Mouse (Mus musculus): ENCODE measurements around the gene Lasp1. TPM values are rescaled to one million over a fixed set of nuclear protein-coding genes. Genes with fewer than 3 reads are reported as not detected.
"Not testable (repeated sequence)": the region's sequence is repeated elsewhere in the genome, so short reads cannot be mapped to it uniquely, and the experiment has no call there.

Lasp1 gene
- polyA plus RNA-seq, 1 experiment from 2014 or later: 123 TPM

DNA sequence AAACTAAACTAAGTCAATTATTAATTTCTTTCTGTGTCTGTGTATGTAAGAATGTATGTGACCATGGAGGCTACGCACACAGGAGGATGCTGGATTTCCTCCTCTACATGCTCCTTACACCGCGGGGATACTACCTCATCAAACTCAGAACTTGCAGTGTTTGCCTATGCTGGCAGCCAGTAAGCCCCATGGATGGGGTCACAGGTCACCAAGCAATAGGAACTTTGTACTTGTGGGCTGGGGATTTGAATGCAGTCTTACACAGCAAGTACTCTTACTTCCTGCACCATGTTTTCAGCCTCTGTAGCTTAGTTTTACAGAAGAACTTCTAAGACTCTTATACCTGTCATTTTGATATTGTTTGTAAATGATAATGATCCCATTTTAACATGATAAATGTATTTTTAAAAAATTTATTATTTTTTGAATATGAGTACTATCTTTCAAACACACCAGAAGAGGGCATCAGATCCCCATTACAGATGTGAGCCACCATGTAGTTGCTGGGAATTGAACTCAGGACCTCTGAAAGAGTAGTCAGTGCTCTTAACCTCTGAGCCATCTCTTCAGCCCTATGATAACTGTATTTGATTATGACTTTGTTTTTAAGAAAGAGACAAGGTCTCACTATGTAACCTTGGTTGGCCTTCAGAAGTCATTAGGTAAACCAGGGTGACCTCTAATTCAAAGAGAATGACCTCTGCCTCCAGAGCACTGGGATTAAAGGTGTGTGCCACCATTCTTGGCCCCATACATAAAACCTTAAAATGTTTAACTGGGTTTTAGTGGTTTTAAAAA, 67.5 kb downstream of the Lasp1 start:
- WGBS: 77% methylated on average over 3 of the region's 3 CpGs
- H3K36me3 ChIP-seq: no peaks in the 10 kb centered on the region
- H3K4me3 ChIP-seq (replicated peaks): no peak overlapping the region
- H3K27me3 ChIP-seq (replicated peaks): no peaks in the 10 kb centered on the region
- no peaks in the 10 kb centered on the region for H3K9me3 ChIP-seq
- H3K27ac ChIP-seq: no peak overlapping the region
- no peaks in the 10 kb centered on the region for H3K4me1 ChIP-seq (replicated peaks)
- H3K4me2 ChIP-seq (replicated peaks): no peak overlapping the region
- H3K9ac ChIP-seq: no peak overlapping the region
- 0 out of 2 replicates have a peak, but pooled peaks have one; percentile 39 for ATAC-seq

DNA sequence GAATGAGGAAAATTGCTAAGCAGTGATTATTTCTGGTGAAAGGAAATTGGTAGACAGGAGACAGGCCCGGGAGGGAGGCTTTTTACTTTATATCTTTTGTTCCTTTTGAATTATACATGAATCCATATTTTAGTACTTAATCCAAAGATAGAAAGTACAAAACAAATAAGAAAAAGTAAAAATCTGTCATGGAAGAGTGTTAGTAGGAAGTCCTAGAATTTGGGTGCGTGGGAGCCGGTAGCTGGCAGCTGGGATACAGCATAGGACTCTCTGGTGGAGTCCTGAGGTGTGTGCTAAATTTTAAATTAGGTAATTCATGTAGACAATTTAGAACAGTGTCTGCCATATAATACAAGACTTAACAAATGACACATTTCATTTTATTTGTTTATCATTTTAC, 68.8 kb downstream of the Lasp1 start:
- Histone ChIP-seq H3K27ac (no peak overlapping the region), H3K9me3 (no peaks in the 10 kb centered on the region), H3K27me3 (replicated peaks) (no peaks in the 10 kb centered on the region), H3K4me1 (replicated peaks) (no peaks in the 10 kb centered on the region), H3K9ac (no peak overlapping the region), H3K4me2 (replicated peaks) (no peak overlapping the region), H3K4me3 (replicated peaks) (no peak overlapping the region), H3K36me3 (no peaks in the 10 kb centered on the region)
- ATAC-seq: no peak
- WGBS: 84% methylated on average over 3 of the region's 3 CpGs

DNA sequence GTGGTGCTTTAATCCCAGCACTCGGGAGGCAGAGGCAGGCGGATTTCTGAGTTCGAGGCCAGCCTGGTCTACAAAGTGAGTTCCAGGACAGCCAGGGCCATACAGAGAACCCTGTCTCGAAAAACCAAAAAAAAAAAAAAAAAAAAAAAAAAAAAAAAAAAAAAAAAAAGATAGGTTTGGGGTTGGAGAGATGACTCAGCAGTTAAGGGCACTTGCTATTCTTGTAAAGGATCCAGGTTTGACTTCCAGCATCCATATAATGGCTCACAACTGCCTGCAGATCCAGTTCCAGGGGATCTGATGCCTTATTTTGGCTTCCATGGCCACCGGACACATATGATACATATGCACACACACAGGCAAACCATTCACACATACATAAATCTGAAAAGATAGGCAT, 73.6 kb downstream of the Lasp1 start:
- H3K36me3 ChIP-seq; H3K4me3 ChIP-seq (replicated peaks); H3K4me1 ChIP-seq (replicated peaks); H3K9me3 ChIP-seq; H3K9ac ChIP-seq; H3K4me2 ChIP-seq (replicated peaks); H3K27me3 ChIP-seq (replicated peaks); H3K27ac ChIP-seq; ATAC-seq: not testable (repeated sequence)
- WGBS: 91% methylated on average over 5 of the region's 5 CpGs

DNA sequence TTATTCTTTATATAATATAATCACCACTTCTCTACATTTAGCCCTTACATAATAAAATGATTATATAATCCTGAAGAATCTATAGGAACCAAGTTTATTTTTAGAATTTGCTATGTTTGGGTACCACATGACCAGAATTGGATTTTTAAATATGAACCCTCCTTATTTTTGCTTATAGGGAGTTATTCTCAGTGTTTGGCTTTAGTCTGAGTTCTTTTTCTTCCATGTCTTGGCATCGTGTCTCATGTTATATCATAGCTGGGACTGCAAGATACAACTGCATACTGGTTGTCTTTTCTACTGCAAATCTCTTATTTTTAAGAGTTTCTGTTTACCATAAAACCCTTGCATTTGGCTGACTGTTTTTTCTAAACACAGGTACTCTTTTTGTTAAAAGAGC, 75.6 kb downstream of the Lasp1 start:
- Histone ChIP-seq H3K4me2 (replicated peaks) (no peak overlapping the region), H3K27ac (no peak overlapping the region), H3K9ac (no peak overlapping the region), H3K36me3 (no peaks in the 10 kb centered on the region), H3K9me3 (no peaks in the 10 kb centered on the region), H3K4me1 (replicated peaks) (no peaks in the 10 kb centered on the region), H3K27me3 (replicated peaks) (no peaks in the 10 kb centered on the region), H3K4me3 (replicated peaks) (no peak overlapping the region)
- no peak for ATAC-seq
- WGBS: 93% methylated on average over 1 of the region's 1 CpGs

DNA sequence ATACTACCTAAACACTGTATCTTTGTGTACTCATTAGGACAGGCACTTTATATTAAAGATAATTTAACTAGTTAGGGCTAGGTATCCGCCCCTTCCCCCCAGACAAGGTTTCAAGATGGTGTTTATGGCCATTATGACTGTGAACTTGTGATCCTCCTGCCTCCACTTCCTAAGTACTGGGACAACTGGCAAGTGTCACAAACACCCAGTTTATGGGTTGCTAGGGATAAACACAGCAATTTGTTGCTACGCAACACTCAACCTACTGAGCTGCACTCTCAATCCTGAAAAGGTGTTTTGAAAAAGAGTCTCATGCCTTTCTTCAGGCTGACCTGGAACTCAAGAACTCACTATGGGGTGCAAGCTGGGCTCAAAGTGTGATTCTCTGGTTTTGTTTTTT, 78.5 kb downstream of the Lasp1 start:
- no peaks in the 10 kb centered on the region for H3K36me3 ChIP-seq
- no peaks in the 10 kb centered on the region for H3K27me3 ChIP-seq (replicated peaks)
- H3K4me3 ChIP-seq (replicated peaks): no peak overlapping the region
- WGBS: 77% methylated on average over 2 of the region's 2 CpGs
- no peak overlapping the region for H3K4me2 ChIP-seq (replicated peaks)
- H3K9ac ChIP-seq: no peak overlapping the region
- H3K4me1 ChIP-seq (replicated peaks): no peaks in the 10 kb centered on the region
- no peak overlapping the region for H3K27ac ChIP-seq
- ATAC-seq: no peak
- H3K9me3 ChIP-seq: no peaks in the 10 kb centered on the region

DNA sequence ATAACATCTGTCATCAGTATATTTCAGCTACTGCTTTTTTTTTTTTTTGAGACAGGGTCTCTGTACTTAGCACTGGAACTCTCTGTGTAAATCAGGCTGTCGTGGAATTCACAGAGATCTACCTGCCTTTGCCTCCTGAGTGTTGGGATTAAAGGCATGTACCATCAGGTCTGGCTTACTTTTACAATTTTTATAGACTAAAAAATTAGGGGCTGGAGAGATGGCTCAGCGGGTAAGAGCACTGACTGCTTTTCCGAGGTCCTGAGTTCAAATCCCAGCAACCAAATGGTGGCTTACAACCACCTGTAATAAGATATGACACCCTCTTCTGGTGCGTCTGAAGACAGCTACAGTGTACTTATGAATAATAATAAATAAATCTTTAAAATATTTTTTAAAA, 81.6 kb downstream of the Lasp1 start:
- 91% methylated on average over 4 of the region's 4 CpGs for WGBS
- no peaks in the 10 kb centered on the region for H3K36me3 ChIP-seq
- H3K9ac ChIP-seq: no peak overlapping the region
- H3K9me3 ChIP-seq: no peaks in the 10 kb centered on the region
- 0 out of 2 replicates have a peak, but pooled peaks cover 2% of the 10 kb centered on the region for H3K4me1 ChIP-seq (replicated peaks)
- H3K27ac ChIP-seq: no peak overlapping the region
- H3K27me3 ChIP-seq (replicated peaks): no peaks in the 10 kb centered on the region
- no peak for ATAC-seq
- no peak overlapping the region for H3K4me3 ChIP-seq (replicated peaks)
- no peak overlapping the region for H3K4me2 ChIP-seq (replicated peaks)

DNA sequence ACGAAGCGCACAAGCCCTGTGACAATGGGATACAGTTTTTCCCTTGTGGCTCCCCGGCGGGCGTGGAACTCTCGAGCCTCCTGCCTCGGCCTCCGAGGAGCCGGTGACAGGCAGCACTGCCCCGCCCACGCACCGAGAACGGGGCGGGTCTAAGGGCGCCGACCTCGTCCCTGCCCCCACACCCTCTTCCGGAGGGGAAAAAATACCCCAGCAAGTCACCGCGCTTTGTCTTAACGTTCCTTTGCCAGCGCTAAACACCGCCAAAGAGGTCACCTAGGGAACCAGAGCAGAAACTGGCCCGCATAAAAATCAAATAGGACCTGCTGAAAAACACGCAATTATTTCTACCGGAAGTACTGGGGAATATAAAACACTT, 84.7 kb downstream of the Lasp1 start:
- peak overlapping the region; percentile 60 for H3K9ac ChIP-seq
- peak overlapping the region; percentile 72 for H3K4me2 ChIP-seq (replicated peaks)
- 0 out of 2 replicates have a peak, but pooled peaks cover 2% of the 10 kb centered on the region for H3K4me1 ChIP-seq (replicated peaks)
- peak overlapping the region; percentile 60 for H3K4me3 ChIP-seq (replicated peaks)
- H3K9me3 ChIP-seq: no peaks in the 10 kb centered on the region
- H3K27ac ChIP-seq: peak overlapping the region; percentile 90
- no peaks in the 10 kb centered on the region for H3K36me3 ChIP-seq
- 4% methylated on average over 26 of the region's 26 CpGs for WGBS
- no peaks in the 10 kb centered on the region for H3K27me3 ChIP-seq (replicated peaks)
- ATAC-seq: peak; percentile 61

DNA sequence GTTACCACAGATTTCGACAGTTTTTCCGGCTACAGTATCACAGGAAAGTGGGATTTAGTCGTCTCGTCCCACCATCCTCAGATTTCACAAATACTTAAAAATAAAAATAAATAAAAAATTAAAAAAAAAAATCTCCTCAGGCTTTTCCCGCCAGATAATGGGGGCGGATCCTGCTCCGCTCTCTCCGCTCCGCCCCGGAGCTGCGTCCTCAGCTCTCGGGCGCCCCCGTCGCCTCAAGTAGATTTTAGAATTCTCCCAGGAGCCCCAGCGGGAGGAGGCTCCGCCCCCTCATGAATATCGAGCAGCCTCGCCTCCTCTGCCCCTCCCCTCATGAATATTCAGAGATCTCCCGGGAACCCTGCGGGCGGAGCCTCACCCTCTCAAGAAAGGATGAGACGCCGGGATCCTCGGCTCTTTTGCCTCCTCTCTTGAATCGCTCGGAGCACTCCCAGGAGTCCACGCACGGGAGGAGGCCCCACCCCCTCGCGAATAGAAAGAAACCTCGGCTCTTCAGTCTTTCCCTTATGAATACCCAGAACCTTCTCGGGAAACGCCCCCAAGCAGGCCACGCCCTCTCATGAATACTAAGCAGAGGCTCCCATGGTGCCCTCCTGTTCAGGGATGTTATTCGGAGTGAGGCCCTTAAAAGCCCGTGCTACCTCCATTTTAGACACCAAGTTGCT, 85.3 kb downstream of the Lasp1 start, which contains the start of gene Fbxo47:
Gene Fbxo47 (minus strand): TSS at position 237 of the 683 bp plus-strand sequence.
- 0 out of 2 replicates have a peak, but pooled peaks cover 2% of the 10 kb centered on the region for H3K4me1 ChIP-seq (replicated peaks)
- H3K27ac ChIP-seq: peak within 1 kb of the TSS; percentile 90
- H3K9ac ChIP-seq: peak within 1 kb of the TSS; percentile 60
- H3K9me3 ChIP-seq: no peaks in the 10 kb centered on the region
- peak within 1 kb of the TSS; percentile 72 for H3K4me2 ChIP-seq (replicated peaks)
- H3K4me3 ChIP-seq (replicated peaks): peak within 1 kb of the TSS; percentile 60
- H3K36me3 ChIP-seq: no peaks in the 10 kb centered on the region
- H3K27me3 ChIP-seq (replicated peaks): no peaks in the 10 kb centered on the region
- under 1% methylated on average over 37 of the region's 37 CpGs for WGBS
- peak; percentile 95 for ATAC-seq

DNA sequence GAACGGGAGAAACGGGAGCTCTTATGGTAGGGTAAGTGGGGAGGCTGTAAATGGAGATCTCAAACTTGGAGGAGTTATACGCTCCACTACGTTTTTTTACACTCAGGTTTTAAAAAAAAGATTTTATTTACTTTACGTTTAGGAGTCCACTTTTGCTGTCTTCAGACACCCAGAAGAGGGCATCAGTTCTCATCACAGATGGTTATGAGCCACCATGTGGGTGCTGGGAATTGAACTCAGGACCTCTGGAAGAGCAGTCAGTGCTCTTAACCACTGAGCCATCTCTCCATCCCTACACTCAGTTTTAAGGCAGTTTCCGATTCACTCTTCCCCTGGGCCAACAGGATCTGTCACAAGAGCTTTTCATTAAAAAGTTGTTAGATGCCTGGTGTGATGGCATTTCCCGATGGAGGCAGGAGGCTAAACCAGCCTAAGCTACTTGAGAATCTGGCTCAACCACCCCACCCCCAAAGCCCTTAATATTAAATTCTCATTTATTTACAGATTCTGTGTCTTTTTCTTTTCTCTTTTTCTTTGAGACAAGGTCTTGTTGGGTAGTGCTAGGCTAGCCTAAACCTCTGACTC, 85.9 kb downstream of the Lasp1 start:
- H3K4me2 ChIP-seq (replicated peaks): peak overlapping the region; percentile 72
- 0 out of 2 replicates have a peak, but pooled peaks cover 2% of the 10 kb centered on the region for H3K4me1 ChIP-seq (replicated peaks)
- peak overlapping the region; percentile 60 for H3K4me3 ChIP-seq (replicated peaks)
- H3K36me3 ChIP-seq: no peaks in the 10 kb centered on the region
- H3K9me3 ChIP-seq: no peaks in the 10 kb centered on the region
- H3K27ac ChIP-seq: peak overlapping the region; percentile 85
- 25% methylated on average over 7 of the region's 7 CpGs for WGBS
- peak overlapping the region; percentile 39 for H3K9ac ChIP-seq
- peak; percentile 16; the same call in 1 of the 2 replicates for ATAC-seq
- no peaks in the 10 kb centered on the region for H3K27me3 ChIP-seq (replicated peaks)

DNA sequence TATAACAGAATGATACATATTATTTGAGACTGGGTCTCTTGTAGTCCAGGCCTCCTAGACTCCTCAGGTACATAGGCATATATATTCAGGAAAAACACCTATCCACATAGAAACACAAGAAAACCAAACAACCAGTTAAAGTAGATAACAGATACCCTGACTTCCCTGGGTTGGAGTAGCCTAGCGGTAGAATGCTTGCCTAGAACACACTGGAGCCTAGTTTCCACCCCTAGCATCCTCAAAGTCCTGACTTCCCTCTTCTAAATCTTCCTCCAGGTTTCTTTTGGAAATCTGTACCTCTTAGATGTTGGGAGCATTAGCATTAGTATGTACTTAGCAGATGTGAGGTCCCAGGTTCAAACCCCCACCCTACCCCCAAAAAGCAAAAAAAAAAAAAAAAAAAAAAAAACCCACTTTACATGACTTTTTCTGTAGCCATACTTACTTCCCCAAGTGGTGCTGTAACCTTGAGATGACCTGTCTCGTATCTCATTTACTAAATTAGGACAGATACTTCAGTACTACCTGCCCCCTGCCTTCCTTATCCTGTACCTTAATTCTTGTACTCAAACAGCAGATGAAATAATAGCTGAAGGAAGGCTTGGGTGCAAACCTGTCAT, 86.6 kb downstream of the Lasp1 start:
- Histone ChIP-seq H3K27ac (no peak overlapping the region), H3K4me3 (replicated peaks) (no peak overlapping the region), H3K9me3 (no peaks in the 10 kb centered on the region), H3K4me1 (replicated peaks) (0 out of 2 replicates have a peak, but pooled peaks cover 2% of the 10 kb centered on the region), H3K27me3 (replicated peaks) (no peaks in the 10 kb centered on the region), H3K36me3 (no peaks in the 10 kb centered on the region), H3K9ac (no peak overlapping the region), H3K4me2 (replicated peaks) (no peak overlapping the region)
- WGBS: 92% methylated on average over 2 of the region's 2 CpGs
- no peak for ATAC-seq

Data from intestine, embryonic 15.5 days (tissue).